Mouse (Mus musculus) lung, embryonic 14.5 days (tissue): ENCODE data around the gene Fam50b. TPM values are rescaled to one million over a fixed set of nuclear protein-coding genes. Genes with fewer than 3 reads are reported as not detected.

Experiments
- ATAC-seq: fragments of 200-750 bp; cut with Nextera tagmentation; 2 replicates; pipeline ENCODE4 v1.8.0; 2017; ENCODE audit warnings: mild to moderate bottlenecking, moderate TSS enrichment, moderate library complexity; ENCODE audit not compliant: insufficient read depth
- DNase-seq: peaks from one replicate; pipeline ENCODE4 v3.0.0-alpha.2; 2015
- H3K27ac ChIP-seq: fragments of 300-500 bp; sonication (generic); 2 replicates; pipeline ENCODE4 v1.5.1; 2014; ENCODE audit warnings: low read depth, mild to moderate bottlenecking, moderate library complexity
- H3K27me3 ChIP-seq: fragments of 300-500 bp; sonication (generic); 2 replicates; pipeline ENCODE4 v1.6.1; 2014; ENCODE audit warnings: low read length, control low read depth; ENCODE audit not compliant: insufficient read depth
- H3K36me3 ChIP-seq: fragments of 300-500 bp; sonication (generic); 2 replicates; pipeline ENCODE4 v1.6.1; 2014; ENCODE audit warnings: control low read depth; ENCODE audit not compliant: insufficient read depth
- H3K4me1 ChIP-seq: fragments of 300-500 bp; sonication (generic); 2 replicates; pipeline ENCODE4 v1.6.1; 2014; ENCODE audit warnings: antibody characterized with exemption, control low read depth; ENCODE audit not compliant: insufficient read depth
- H3K4me2 ChIP-seq: fragments of 300-500 bp; sonication (generic); 2 replicates; pipeline ENCODE4 v1.6.1; 2014; ENCODE audit warnings: mild to moderate bottlenecking
- H3K4me3 ChIP-seq: fragments of 300-500 bp; sonication (generic); 2 replicates; pipeline ENCODE4 v1.5.1; 2014; ENCODE audit warnings: low read depth, low read length
- H3K9ac ChIP-seq: fragments of 300-500 bp; sonication (generic); 2 replicates; pipeline ENCODE4 v1.6.1; 2014
- H3K9me3 ChIP-seq: fragments of 300-500 bp; sonication (generic); 2 replicates; pipeline ENCODE4 v1.6.1; 2016; ENCODE audit warnings: low read depth, low read length, control low read depth
- CTCF ChIP-seq: IDR thresholded peaks from 2 replicates; pipeline ENCODE4 v1.5.1; 2016; ENCODE audit warnings: antibody characterized with exemption, low read depth
- WGBS: fragments of 180-500 bp; shearing (Covaris S2); extraction: QIAGEN DNeasy Blood & Tissue Kit; methylation state at CpG from one replicate; pipeline ENCODE4 v1.1.7; 2014; 5-methylcytosine and 5-hydroxymethylcytosine counted together
- polyA plus RNA-seq: library from polyadenylated mRNA; unstranded; fragments of >200 nt; fragmentation: Nextera tagmentation; extraction: Ambion mirVana; gene quantifications from 2 replicates; pipeline ENCODE4 v1.2.1, GENCODE M21; 2014

Fam50b gene
- polyA plus RNA-seq, 1 experiment from 2014 or later, result not detected

- H3K36me3 ChIP-seq, result no peaks in the 10 kb centered on the region
- H3K27ac ChIP-seq, result no peak overlapping the region
- ATAC-seq (no peak; the same call in 1 of the 2 replicates), DNase-seq (peak; percentile 45)
- no peak overlapping the region for H3K4me2 ChIP-seq
- 56% methylated on average over 7 of the region's 7 CpGs for WGBS
- no peak overlapping the region for H3K9ac ChIP-seq
- no peaks in the 10 kb centered on the region for H3K9me3 ChIP-seq
- TF ChIP-seq CTCF, result no peak
- H3K27me3 ChIP-seq, result no peaks in the 10 kb centered on the region
- H3K4me3 ChIP-seq, result no peak overlapping the region
- peaks cover 2% of the 10 kb centered on the region; the same call in 1 of the 2 replicates for H3K4me1 ChIP-seq
These were observed 3.5 kb downstream of the Fam50b start for GRCm38 (mm10) chr13:34737968-34738698.

DNA sequence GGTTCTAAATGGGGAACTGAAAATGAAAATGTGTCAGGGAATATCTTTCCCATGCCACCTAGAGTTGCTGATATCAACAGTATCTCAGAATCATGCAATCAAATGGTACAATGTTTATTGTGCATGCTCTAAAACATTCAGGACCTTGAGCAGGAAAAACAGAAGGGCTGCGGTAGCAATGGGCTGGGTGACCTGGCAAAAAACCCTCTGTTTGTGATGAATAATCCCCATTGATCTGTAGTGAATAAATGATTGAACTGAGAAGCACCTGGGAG is 4.0 kb downstream of the Fam50b start:
- H3K9ac ChIP-seq, result no peak overlapping the region
- no peak for TF ChIP-seq CTCF
- no peak overlapping the region for H3K4me3 ChIP-seq
- H3K9me3 ChIP-seq, result no peaks in the 10 kb centered on the region
- H3K27ac ChIP-seq, result no peak overlapping the region
- H3K36me3 ChIP-seq, result no peaks in the 10 kb centered on the region
- H3K4me1 ChIP-seq, result peaks cover 2% of the 10 kb centered on the region; the same call in 1 of the 2 replicates
- WGBS, result 78% methylated on average over 1 of the region's 1 CpGs
- DNase-seq (no peak), ATAC-seq (no peak)
- H3K27me3 ChIP-seq, result no peaks in the 10 kb centered on the region
- H3K4me2 ChIP-seq, result no peak overlapping the region

DNA sequence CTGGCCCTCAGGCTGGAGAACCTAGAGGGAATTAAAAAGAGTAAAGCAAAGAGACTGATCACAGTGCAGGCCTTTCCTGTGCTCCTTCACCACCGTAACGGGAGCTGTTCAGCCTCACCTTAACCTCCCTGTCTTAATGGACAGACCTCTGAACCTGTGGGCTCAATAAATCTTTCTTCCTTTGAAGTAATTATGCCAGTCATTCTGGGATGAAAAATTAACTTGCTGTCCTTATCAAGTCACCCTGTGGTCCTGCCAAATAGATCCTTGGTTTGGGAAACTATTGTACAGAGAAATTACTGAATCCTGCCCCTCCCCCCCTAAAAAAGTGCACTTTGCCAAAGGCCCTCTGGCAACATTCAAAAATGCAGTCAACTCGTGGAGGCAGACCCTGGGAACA is 4.4 kb downstream of the Fam50b start:
- Histone ChIP-seq H3K9ac (no peak overlapping the region), H3K4me2 (no peak overlapping the region), H3K36me3 (no peaks in the 10 kb centered on the region), H3K4me1 (peaks cover 2% of the 10 kb centered on the region; the same call in 1 of the 2 replicates), H3K9me3 (no peaks in the 10 kb centered on the region), H3K27ac (no peak overlapping the region), H3K4me3 (no peak overlapping the region), H3K27me3 (no peaks in the 10 kb centered on the region)
- DNase-seq, result no peak
- no peak for ATAC-seq
- TF ChIP-seq CTCF, result no peak
- WGBS, result 56% methylated on average over 3 of the region's 3 CpGs

- Histone ChIP-seq H3K27ac (no peak overlapping the region), H3K9ac (no peak overlapping the region), H3K4me2 (no peak overlapping the region), H3K4me1 (no peaks in the 10 kb centered on the region), H3K9me3 (no peaks in the 10 kb centered on the region), H3K27me3 (no peaks in the 10 kb centered on the region), H3K36me3 (no peaks in the 10 kb centered on the region), H3K4me3 (no peak overlapping the region)
- WGBS, result 83% methylated on average over 9 of the region's 9 CpGs
- peak; percentile 43 for TF ChIP-seq CTCF
- ATAC-seq (no peak), DNase-seq (peak; percentile 23)
These were observed 6.6 kb downstream of the Fam50b start for GRCm38 (mm10) chr13:34741254-34741653.

DNA sequence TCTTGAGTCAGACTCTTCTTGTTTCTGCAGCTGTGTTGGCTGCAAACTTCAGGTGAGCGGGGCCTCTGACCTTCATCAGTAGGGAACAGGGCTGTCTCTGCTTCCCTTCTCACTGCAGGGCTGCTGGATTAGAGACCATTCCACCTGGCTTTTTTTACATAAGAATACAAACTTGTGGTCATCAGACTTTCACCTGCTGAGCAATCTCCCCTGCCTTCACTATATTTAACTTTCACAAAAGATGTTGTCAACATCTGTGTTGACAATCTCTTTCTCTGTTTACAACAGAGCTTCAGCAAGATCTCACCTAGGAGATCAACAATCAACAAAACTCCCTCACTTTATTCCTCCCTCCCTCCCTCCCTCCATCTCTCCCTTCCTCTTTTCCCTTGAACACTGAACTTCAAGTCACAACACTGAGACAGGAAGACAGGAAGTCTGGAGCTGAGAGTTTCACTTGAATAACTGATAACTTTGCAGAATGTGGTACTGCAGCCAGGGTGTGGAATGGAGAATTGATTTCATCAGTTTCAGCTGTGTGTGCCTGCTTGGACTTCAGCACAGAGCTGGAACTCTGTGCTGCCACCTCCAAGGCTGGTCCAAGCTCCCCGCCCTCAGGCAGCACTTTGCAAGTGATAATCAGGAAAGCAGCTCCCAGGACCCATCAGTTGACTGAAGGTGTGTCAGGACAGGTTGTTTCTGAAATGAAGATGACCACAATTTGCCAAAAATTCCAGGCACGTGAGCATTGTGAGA is 7.3 kb downstream of the Fam50b start:
- no peaks in the 10 kb centered on the region for H3K27me3 ChIP-seq
- DNase-seq, result no peak
- H3K4me3 ChIP-seq, result no peak overlapping the region
- H3K9me3 ChIP-seq, result peaks cover 4% of the 10 kb centered on the region; the same call in 1 of the 2 replicates
- no peak overlapping the region for H3K27ac ChIP-seq
- no peak for ATAC-seq
- no peaks in the 10 kb centered on the region for H3K36me3 ChIP-seq
- H3K4me2 ChIP-seq, result no peak overlapping the region
- no peaks in the 10 kb centered on the region for H3K4me1 ChIP-seq
- WGBS, result 62% methylated on average over 3 of the region's 3 CpGs
- no peak for TF ChIP-seq CTCF
- H3K9ac ChIP-seq, result no peak overlapping the region

GRCm38 (mm10) chr13:34746811-34747210 is 12.2 kb downstream of the Fam50b start:
- no peak overlapping the region for H3K4me3 ChIP-seq
- no peaks in the 10 kb centered on the region for H3K4me1 ChIP-seq
- H3K4me2 ChIP-seq, result no peak overlapping the region
- peaks cover 5% of the 10 kb centered on the region; the same call in 1 of the 2 replicates for H3K9me3 ChIP-seq
- no peak for TF ChIP-seq CTCF
- no peaks in the 10 kb centered on the region for H3K27me3 ChIP-seq
- no peak overlapping the region for H3K9ac ChIP-seq
- no peak overlapping the region for H3K27ac ChIP-seq
- 86% methylated on average over 34 of the region's 34 CpGs for WGBS
- DNase-seq (no peak), ATAC-seq (no peak)
- no peaks in the 10 kb centered on the region for H3K36me3 ChIP-seq

- H3K36me3 ChIP-seq, result no peaks in the 10 kb centered on the region
- H3K9me3 ChIP-seq, result peaks cover 5% of the 10 kb centered on the region; the same call in 1 of the 2 replicates
- H3K27me3 ChIP-seq, result no peaks in the 10 kb centered on the region
- no peak overlapping the region for H3K4me2 ChIP-seq
- no peak overlapping the region for H3K27ac ChIP-seq
- ATAC-seq, result no peak
- 58% methylated on average over 3 of the region's 3 CpGs for WGBS
- no peak for TF ChIP-seq CTCF
- no peak overlapping the region for H3K9ac ChIP-seq
- H3K4me3 ChIP-seq, result no peak overlapping the region
- H3K4me1 ChIP-seq, result no peaks in the 10 kb centered on the region
- no peak for DNase-seq
These were observed 13.9 kb downstream of the Fam50b start for GRCm38 (mm10) chr13:34748530-34748929.
